Mouse (Mus musculus) R1 (cell line): ENCODE results near the gene Hspbap1.

Source experiments
- DNase-seq: peaks from one replicate; pipeline ENCODE4 v3.0.0-alpha.2; 2018; ENCODE audit warnings: low read depth, low spot score

The Hspbap1 gene

GRCm38 (mm10) chr16:35791962-35792521 lies 21.9 kb downstream of the Hspbap1 start:
- DNase-seq: no peak

GRCm38 (mm10) chr16:35802163-35802562 lies 32.0 kb downstream of the Hspbap1 start:
- DNase-seq: no peak

GRCm38 (mm10) chr16:35803723-35804122 lies 33.5 kb downstream of the Hspbap1 start:
- DNase-seq: no peak

- no peak for DNase-seq
Observed at GRCm38 (mm10) chr16:35806973-35807662, 36.9 kb downstream of the Hspbap1 start.

- no peak for DNase-seq
Observed at GRCm38 (mm10) chr16:35807663-35807992, 37.5 kb downstream of the Hspbap1 start.

- DNase-seq: no peak
Observed at GRCm38 (mm10) chr16:35808838-35809237, 38.7 kb downstream of the Hspbap1 start.

- DNase-seq: no peak
Observed at GRCm38 (mm10) chr16:35813119-35813518, 42.9 kb downstream of the Hspbap1 start.

GRCm38 (mm10) chr16:35817255-35818089 lies 47.3 kb downstream of the Hspbap1 start:
- DNase-seq: peak; percentile 80

GRCm38 (mm10) chr16:35829999-35830398 lies 59.8 kb downstream of the Hspbap1 start:
- peak; percentile 98 for DNase-seq

- DNase-seq: no peak
Observed at GRCm38 (mm10) chr16:35832926-35833325, 62.8 kb downstream of the Hspbap1 start.

GRCm38 (mm10) chr16:35834653-35835052 lies 64.5 kb downstream of the Hspbap1 start:
- DNase-seq: no peak

- peak; percentile 81 for DNase-seq
Observed at GRCm38 (mm10) chr16:35839680-35840079, 69.5 kb downstream of the Hspbap1 start.

- no peak for DNase-seq
Observed at GRCm38 (mm10) chr16:35847138-35847537, 77.0 kb downstream of the Hspbap1 start.

- DNase-seq: no peak
Observed at GRCm38 (mm10) chr16:35855846-35856245, 85.7 kb downstream of the Hspbap1 start.

GRCm38 (mm10) chr16:35856766-35857165 lies 86.6 kb downstream of the Hspbap1 start:
- no peak for DNase-seq

GRCm38 (mm10) chr16:35860236-35860635 lies 90.1 kb downstream of the Hspbap1 start:
- DNase-seq: no peak

GRCm38 (mm10) chr16:35862057-35862456 lies 91.9 kb downstream of the Hspbap1 start:
- peak; percentile 54 for DNase-seq

GRCm38 (mm10) chr16:35867726-35868125 lies 97.6 kb downstream of the Hspbap1 start:
- peak; percentile 86 for DNase-seq

- DNase-seq: peak; percentile 91
Observed at GRCm38 (mm10) chr16:35869126-35869525, 99.0 kb downstream of the Hspbap1 start.

- no peak for DNase-seq
Observed at GRCm38 (mm10) chr16:35869656-35870055, 99.5 kb downstream of the Hspbap1 start.

GRCm38 (mm10) chr16:35870581-35871047 lies 100.4 kb downstream of the Hspbap1 start:
- DNase-seq: peak; percentile 56

GRCm38 (mm10) chr16:35871048-35871851 lies 101.1 kb downstream of the Hspbap1 start, which contains the start of gene Parp14:
Gene Parp14 (minus strand): TSS chr16:35871544.
- peak; percentile 47 for DNase-seq
